Mouse (Mus musculus): ENCODE data around the gene Poln. TPM values are rescaled to one million over a fixed set of nuclear protein-coding genes. Genes with fewer than 3 reads are reported as not detected.
A peak's percentile ranks its signal among the peaks of the same experiment; 100 is the strongest.

The Poln gene
- polyA plus RNA-seq, 1 experiment from 2014 or later: 0.07 TPM

DNA sequence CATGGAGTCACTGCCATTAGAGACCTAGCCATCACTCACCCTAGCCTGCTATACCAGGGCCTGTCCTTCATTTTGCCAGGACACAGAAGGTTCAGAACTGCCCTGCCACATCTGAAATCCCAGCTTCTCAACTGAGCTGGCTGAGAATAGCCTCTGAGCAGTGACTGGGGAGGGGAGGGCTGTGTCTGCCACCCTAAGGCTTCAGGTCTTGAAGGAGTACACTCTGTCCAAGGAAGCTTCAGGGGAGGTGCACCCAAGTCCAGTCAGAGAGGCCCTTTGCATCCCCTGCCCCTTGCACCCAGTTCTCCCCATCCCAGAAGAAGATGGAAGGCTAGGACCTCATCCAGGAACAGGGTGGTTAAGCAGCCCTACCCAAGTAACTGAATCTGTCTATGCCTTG is 16.5 kb upstream of the Poln start:
- H3K27me3 ChIP-seq (ENCODE audit: control insufficient read depth, insufficient read depth, low read length): no peaks in the 10 kb centered on the region
- peaks cover 23% of the 10 kb centered on the region for H3K4me1 ChIP-seq (replicated peaks; ENCODE audit: control insufficient read depth, insufficient read depth)
- TF ChIP-seq CTCF (IDR thresholded peaks at IDR 0.05; ENCODE audit: low read depth) (no peak), EP300 (optimal IDR thresholded peaks at IDR 0.05) (no peak)
- peak overlapping the region; percentile 79 for H3K4me2 ChIP-seq (replicated peaks; ENCODE audit: low read depth)
- no peaks in the 10 kb centered on the region for H3K9me3 ChIP-seq (ENCODE audit: control insufficient read depth, low read length)
- ATAC-seq (ENCODE audit: low FRiP score, low TSS enrichment) (no peak), DNase-seq (ENCODE audit: low spot score) (peak; percentile 16)
- peak overlapping the region; percentile 96 for H3K4me3 ChIP-seq (ENCODE audit: low read depth, low read length)
- H3K27ac ChIP-seq (replicated peaks): no peak overlapping the region
- no peaks in the 10 kb centered on the region for H3K36me3 ChIP-seq (ENCODE audit: control insufficient read depth, insufficient read depth, low read length)
- H3K9ac ChIP-seq (ENCODE audit: low read length): peak overlapping the region; percentile 93

DNA sequence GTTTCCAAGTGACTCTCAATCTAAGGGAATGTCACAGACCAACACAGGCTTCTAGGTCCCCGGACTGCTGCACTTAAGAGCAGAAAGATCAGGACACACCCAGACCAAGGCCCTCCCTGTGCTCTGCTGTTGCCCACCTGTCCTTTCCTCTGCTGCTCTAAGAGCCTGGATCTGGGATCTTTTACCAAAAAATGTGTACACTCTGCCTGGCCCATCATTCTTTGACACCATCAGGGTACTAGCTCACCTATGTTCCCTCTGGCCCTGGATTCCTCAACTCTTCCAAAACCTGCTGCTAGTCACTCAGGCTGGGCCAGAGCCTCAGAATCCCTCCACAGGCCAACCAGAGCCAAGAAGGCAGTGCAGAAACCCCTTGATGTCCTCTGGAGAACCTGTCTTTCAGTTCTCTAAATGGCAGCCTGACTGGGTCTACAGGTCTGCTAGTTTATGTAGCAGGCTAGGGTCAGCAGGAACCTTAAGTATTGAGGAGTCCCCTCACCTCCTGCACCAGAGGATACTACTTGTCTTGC is 15.9 kb upstream of the Poln start:
- DNase-seq (ENCODE audit: low spot score): no peak
- H3K4me2 ChIP-seq (replicated peaks; ENCODE audit: low read depth): peak overlapping the region; percentile 79; the same call in 1 of the 2 replicates
- no peak overlapping the region for H3K27ac ChIP-seq (replicated peaks)
- peak overlapping the region; percentile 23; the same call in 1 of the 2 replicates for H3K9ac ChIP-seq (ENCODE audit: low read length)
- TF ChIP-seq CTCF (IDR thresholded peaks at IDR 0.05; ENCODE audit: low read depth) (no peak), EP300 (optimal IDR thresholded peaks at IDR 0.05) (no peak)
- no peaks in the 10 kb centered on the region for H3K36me3 ChIP-seq (ENCODE audit: control insufficient read depth, insufficient read depth, low read length)
- no peaks in the 10 kb centered on the region for H3K9me3 ChIP-seq (ENCODE audit: control insufficient read depth, low read length)
- no peak overlapping the region for H3K4me3 ChIP-seq (ENCODE audit: low read depth, low read length)
- 60% methylated on average over 1 of the region's 1 CpGs for WGBS
- H3K27me3 ChIP-seq (ENCODE audit: control insufficient read depth, insufficient read depth, low read length): no peaks in the 10 kb centered on the region
- peaks cover 23% of the 10 kb centered on the region for H3K4me1 ChIP-seq (replicated peaks; ENCODE audit: control insufficient read depth, insufficient read depth)
- ATAC-seq (ENCODE audit: low FRiP score, low TSS enrichment): no peak

DNA sequence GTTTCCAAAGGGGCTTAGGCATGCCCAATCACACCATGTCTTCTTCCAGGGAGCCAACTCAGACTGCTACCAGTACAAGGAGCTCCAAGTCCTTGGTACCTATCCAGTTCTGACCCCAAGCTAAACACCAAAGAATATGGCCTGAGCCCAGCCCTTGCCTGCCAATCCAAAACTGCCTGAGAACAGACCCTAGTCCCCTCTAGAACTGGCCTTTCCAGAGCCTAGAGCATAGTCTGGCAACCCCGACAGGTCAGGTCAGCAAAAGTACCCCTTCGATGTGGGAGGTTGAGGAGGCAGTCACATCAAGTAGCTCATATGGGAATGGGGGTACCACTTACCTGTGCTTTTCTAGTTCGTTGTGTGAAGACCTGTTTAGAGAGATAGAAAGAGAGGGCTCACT is 14.7 kb upstream of the Poln start:
- peaks cover 23% of the 10 kb centered on the region for H3K4me1 ChIP-seq (replicated peaks; ENCODE audit: control insufficient read depth, insufficient read depth)
- H3K27ac ChIP-seq (replicated peaks): no peak overlapping the region
- no peaks in the 10 kb centered on the region for H3K9me3 ChIP-seq (ENCODE audit: control insufficient read depth, low read length)
- whole genome bisulfite sequencing: 93% methylated on average over 3 of the region's 3 CpGs
- H3K36me3 ChIP-seq (ENCODE audit: control insufficient read depth, insufficient read depth, low read length): no peaks in the 10 kb centered on the region
- TF ChIP-seq CTCF (IDR thresholded peaks at IDR 0.05; ENCODE audit: low read depth): no peak
- no peak for TF ChIP-seq EP300 (optimal IDR thresholded peaks at IDR 0.05)
- no peak for ATAC-seq (ENCODE audit: low FRiP score, low TSS enrichment)
- no peak overlapping the region for H3K4me2 ChIP-seq (replicated peaks; ENCODE audit: low read depth)
- no peak for DNase-seq (ENCODE audit: low spot score)
- H3K27me3 ChIP-seq (ENCODE audit: control insufficient read depth, insufficient read depth, low read length): no peaks in the 10 kb centered on the region
- H3K9ac ChIP-seq (ENCODE audit: low read length): peak overlapping the region; percentile 13; the same call in 1 of the 2 replicates
- H3K4me3 ChIP-seq (ENCODE audit: low read depth, low read length): no peak overlapping the region

DNA sequence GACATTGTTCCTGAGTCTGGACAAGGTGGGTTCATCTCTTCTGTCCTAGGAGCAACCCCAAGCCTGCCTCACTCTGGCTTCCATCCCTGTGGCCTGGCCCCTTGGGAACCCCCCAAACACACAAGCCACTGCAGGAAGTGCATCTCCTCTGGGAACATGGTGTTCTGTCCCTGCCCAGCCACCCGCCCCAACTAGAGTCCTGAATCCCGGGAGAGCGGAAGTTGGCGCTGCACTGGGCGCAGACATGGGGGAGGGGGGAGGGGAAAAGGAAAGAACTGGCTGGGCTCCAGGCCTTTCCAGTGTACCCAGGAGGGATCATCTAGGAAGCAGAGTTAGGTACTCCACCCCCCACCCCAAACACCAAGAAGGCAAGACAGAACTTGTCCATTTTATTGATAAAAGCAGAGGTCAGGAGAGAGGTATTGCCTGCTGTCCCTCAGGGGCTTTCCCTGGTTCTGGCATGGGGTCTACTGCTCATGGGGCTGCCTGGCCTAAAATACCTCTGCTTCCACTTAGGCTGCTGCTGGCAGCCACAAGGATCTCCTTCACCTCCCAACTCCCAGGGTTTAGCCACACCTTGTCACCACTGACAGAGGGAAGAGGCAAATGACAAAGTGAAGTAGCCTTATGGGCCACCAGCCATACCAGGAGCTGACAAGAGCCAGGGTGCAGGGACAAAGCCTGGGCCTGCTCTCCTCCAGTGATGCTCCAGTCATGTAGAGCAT is 14.1 kb upstream of the Poln start:
- H3K27me3 ChIP-seq (ENCODE audit: control insufficient read depth, insufficient read depth, low read length): no peaks in the 10 kb centered on the region
- no peak for TF ChIP-seq EP300 (optimal IDR thresholded peaks at IDR 0.05)
- TF ChIP-seq CTCF (IDR thresholded peaks at IDR 0.05; ENCODE audit: low read depth): no peak
- H3K9me3 ChIP-seq (ENCODE audit: control insufficient read depth, low read length): no peaks in the 10 kb centered on the region
- peak overlapping the region; percentile 65 for H3K27ac ChIP-seq (replicated peaks)
- H3K4me1 ChIP-seq (replicated peaks; ENCODE audit: control insufficient read depth, insufficient read depth): peaks cover 21% of the 10 kb centered on the region
- peak overlapping the region; percentile 13; the same call in 1 of the 2 replicates for H3K9ac ChIP-seq (ENCODE audit: low read length)
- H3K4me2 ChIP-seq (replicated peaks; ENCODE audit: low read depth): no peak overlapping the region
- no peak overlapping the region for H3K4me3 ChIP-seq (ENCODE audit: low read depth, low read length)
- DNase-seq (ENCODE audit: low spot score) (peak; percentile 65), ATAC-seq (ENCODE audit: low FRiP score, low TSS enrichment) (no peak)
- 53% methylated on average over 5 of the region's 5 CpGs for WGBS
- H3K36me3 ChIP-seq (ENCODE audit: control insufficient read depth, insufficient read depth, low read length): no peaks in the 10 kb centered on the region

DNA sequence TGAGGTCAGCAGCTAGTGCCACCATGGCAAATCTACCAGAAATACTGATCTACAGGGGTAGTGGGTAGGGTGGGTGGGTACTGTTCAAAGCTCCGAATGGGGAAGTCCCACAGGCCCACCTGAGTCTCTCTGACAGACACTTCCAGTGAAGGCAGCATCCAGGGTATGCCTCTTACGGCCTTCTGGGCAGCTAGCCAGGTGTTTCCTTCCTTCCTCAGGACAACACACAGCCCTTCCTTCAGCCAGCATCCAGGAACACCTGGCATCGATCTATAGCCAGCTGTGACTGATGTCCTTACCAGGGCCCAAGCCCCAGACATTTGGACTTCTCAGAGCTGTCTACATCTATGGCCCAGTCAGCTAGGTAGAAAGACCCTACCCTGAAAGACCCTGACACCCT is 13.2 kb upstream of the Poln start:
- ATAC-seq (ENCODE audit: low FRiP score, low TSS enrichment) (no peak), DNase-seq (ENCODE audit: low spot score) (peak; percentile 15)
- Histone ChIP-seq H3K9ac (ENCODE audit: low read length) (no peak overlapping the region), H3K36me3 (ENCODE audit: control insufficient read depth, insufficient read depth, low read length) (peaks cover 4% of the 10 kb centered on the region), H3K27ac (replicated peaks) (no peak overlapping the region), H3K27me3 (ENCODE audit: control insufficient read depth, insufficient read depth, low read length) (no peaks in the 10 kb centered on the region), H3K4me1 (replicated peaks; ENCODE audit: control insufficient read depth, insufficient read depth) (peaks cover 21% of the 10 kb centered on the region), H3K9me3 (ENCODE audit: control insufficient read depth, low read length) (no peaks in the 10 kb centered on the region), H3K4me3 (ENCODE audit: low read depth, low read length) (no peak overlapping the region), H3K4me2 (replicated peaks; ENCODE audit: low read depth) (no peak overlapping the region)
- 62% methylated on average over 3 of the region's 3 CpGs for WGBS
- no peak for TF ChIP-seq CTCF (IDR thresholded peaks at IDR 0.05; ENCODE audit: low read depth)
- TF ChIP-seq EP300 (optimal IDR thresholded peaks at IDR 0.05): no peak

DNA sequence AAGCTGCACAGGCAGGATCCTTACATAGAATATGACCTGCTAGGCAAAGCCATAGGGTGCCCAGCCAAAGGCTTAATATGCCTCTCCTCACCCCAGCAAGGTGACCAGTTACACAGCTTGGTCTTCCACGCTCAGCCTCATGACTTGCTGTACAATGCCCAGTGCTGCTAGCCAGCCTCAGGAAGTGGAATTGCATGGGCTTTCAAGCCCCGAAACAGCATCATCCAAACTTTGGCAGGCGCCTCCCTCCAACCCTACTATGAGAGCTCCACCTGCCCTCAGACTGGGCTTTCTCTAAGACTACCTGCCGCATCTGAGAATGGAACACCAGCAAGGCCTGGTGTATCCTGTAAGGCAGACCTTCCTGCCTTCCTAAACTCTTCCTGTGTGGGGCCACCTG is 8.6 kb upstream of the Poln start:
- DNase-seq (ENCODE audit: low spot score) (no peak), ATAC-seq (ENCODE audit: low FRiP score, low TSS enrichment) (no peak)
- H3K27ac ChIP-seq (replicated peaks): no peak overlapping the region
- 94% methylated on average over 4 of the region's 4 CpGs for WGBS
- H3K9ac ChIP-seq (ENCODE audit: low read length): no peak overlapping the region
- H3K9me3 ChIP-seq (ENCODE audit: control insufficient read depth, low read length): no peaks in the 10 kb centered on the region
- H3K27me3 ChIP-seq (ENCODE audit: control insufficient read depth, insufficient read depth, low read length): no peaks in the 10 kb centered on the region
- H3K4me3 ChIP-seq (ENCODE audit: low read depth, low read length): no peak overlapping the region
- H3K4me1 ChIP-seq (replicated peaks; ENCODE audit: control insufficient read depth, insufficient read depth): peaks cover 3% of the 10 kb centered on the region
- TF ChIP-seq CTCF (IDR thresholded peaks at IDR 0.05; ENCODE audit: low read depth) (no peak), EP300 (optimal IDR thresholded peaks at IDR 0.05) (no peak)
- H3K36me3 ChIP-seq (ENCODE audit: control insufficient read depth, insufficient read depth, low read length): peaks cover 30% of the 10 kb centered on the region
- H3K4me2 ChIP-seq (replicated peaks; ENCODE audit: low read depth): no peak overlapping the region

Measured in stomach, postnatal 0 days (tissue).